Mouse (Mus musculus) lung, postnatal 14 days (tissue): ENCODE measurements at regions not wholly inside any gene's neighbourhood (a gene's known extent, or its start where the extent isn't known, plus 50 kb on each side); places are given as distances from the start of the nearest gene placed in this dataset.

Experiments
- DNase-seq: peaks from one replicate; pipeline ENCODE4 v3.0.0; 2021

- peak; percentile 6 for DNase-seq
Measured at GRCm38 (mm10) chr15:6231308-6232103, 68.1 kb upstream of the Dab2 start.

- no peak for DNase-seq
Measured at GRCm38 (mm10) chr15:6233621-6234020, 66.0 kb upstream of the Dab2 start.

- DNase-seq: no peak
Measured at GRCm38 (mm10) chr15:6236583-6236982, 63.0 kb upstream of the Dab2 start.

GRCm38 (mm10) chr15:6237726-6238125 is 61.9 kb upstream of the Dab2 start:
- peak; percentile 4 for DNase-seq

GRCm38 (mm10) chr15:6238133-6238532 is 61.5 kb upstream of the Dab2 start:
- DNase-seq: peak; percentile 86

- no peak for DNase-seq
Measured at GRCm38 (mm10) chr15:6238755-6239154, 60.8 kb upstream of the Dab2 start.

GRCm38 (mm10) chr15:6242132-6242531 is 57.5 kb upstream of the Dab2 start:
- no peak for DNase-seq

GRCm38 (mm10) chr15:6244401-6244800 is 55.2 kb upstream of the Dab2 start:
- no peak for DNase-seq

- DNase-seq: no peak
Measured at GRCm38 (mm10) chr15:6245950-6246894, 53.4 kb upstream of the Dab2 start.

- DNase-seq: no peak
Measured at GRCm38 (mm10) chr15:6248470-6248869, 51.1 kb upstream of the Dab2 start.
